Mouse (Mus musculus) C2C12 (cell line): ENCODE data around the gene Fam45a. TPM values are rescaled to one million over a fixed set of nuclear protein-coding genes. Genes with fewer than 3 reads are reported as not detected.
A peak's percentile ranks its signal among the peaks of the same experiment; 100 is the strongest.

Source experiments
- H3K27me3 ChIP-seq: one replicate; pipeline ENCODE4 v1.6.1; 2011; ENCODE audit not compliant: control insufficient read depth, insufficient read depth, insufficient read length
- H3K36me3 ChIP-seq: one replicate; pipeline ENCODE4 v1.6.1; 2011; ENCODE audit not compliant: control insufficient read depth, insufficient read depth
- H3K4me3 ChIP-seq: one replicate; pipeline ENCODE4 v1.5.1; 2011; ENCODE audit warnings: mild to moderate bottlenecking, control low read depth; ENCODE audit not compliant: poor library complexity, insufficient read depth, severe bottlenecking
- H3K79me2 ChIP-seq: one replicate; pipeline ENCODE4 v1.6.1; 2011; ENCODE audit not compliant: control insufficient read depth, insufficient read depth
- H3K79me3 ChIP-seq: one replicate; pipeline ENCODE4 v1.6.1; 2011; ENCODE audit warnings: low read depth, control low read depth
- H3ac ChIP-seq: one replicate; pipeline ENCODE3; 2011; ENCODE audit warnings: low read depth; ENCODE audit not compliant: control insufficient read depth, insufficient read length
- CEBPB ChIP-seq: IDR thresholded peaks from one replicate; pipeline ENCODE4 v1.6.1; 2011; ENCODE audit warnings: low read depth, mild to moderate bottlenecking, control low read depth, moderate library complexity
- CTCF ChIP-seq: IDR thresholded peaks from one replicate; pipeline ENCODE4 v1.5.1; 2011; ENCODE audit not compliant: control insufficient read depth, insufficient read depth, insufficient read length
- FOSL1 ChIP-seq: IDR thresholded peaks from one replicate; pipeline ENCODE4 v1.8.0; 2011; ENCODE audit warnings: mild to moderate bottlenecking, low read length; ENCODE audit not compliant: poor library complexity, insufficient read depth, severe bottlenecking
- MAX ChIP-seq: IDR thresholded peaks from one replicate; pipeline ENCODE4 v1.6.1; 2011; ENCODE audit warnings: mild to moderate bottlenecking, control low read depth
- MYOD1 ChIP-seq: IDR thresholded peaks from one replicate; pipeline ENCODE4 v1.6.1; 2011; ENCODE audit warnings: low read depth; ENCODE audit not compliant: control insufficient read depth, insufficient read length
- MYOG ChIP-seq: IDR thresholded peaks from one replicate; pipeline ENCODE4 v1.6.1; 2011; ENCODE audit not compliant: control insufficient read depth, insufficient read length; ENCODE audit errors: extremely low read depth
- USF1 ChIP-seq: IDR thresholded peaks from one replicate; pipeline ENCODE4 v1.6.1; 2011; ENCODE audit warnings: low read depth, mild to moderate bottlenecking, control low read depth, moderate library complexity
- polyA plus RNA-seq: library from polyadenylated mRNA; unstranded; fragments of >200 nt; fragmentation: generic; extraction: Trizol; gene quantifications from one replicate; pipeline ENCODE4 v1.2.1, GENCODE M21; 2012; ENCODE audit warnings: missing spikeins

The Fam45a gene
- polyA plus RNA-seq, 1 experiment, result 8.5 TPM

GRCm38 (mm10) chr19:60788214-60788960 lies 23.0 kb upstream of the Fam45a start:
- TF ChIP-seq MYOD1, result no peak
- TF ChIP-seq FOSL1, result no peak
- TF ChIP-seq MYOG, result no peak
- TF ChIP-seq CTCF, result no peak
- no peak for TF ChIP-seq CEBPB
- no peak for TF ChIP-seq MAX
- peaks cover 71% of the 10 kb centered on the region for H3K79me3 ChIP-seq
- peaks cover 48% of the 10 kb centered on the region for H3K36me3 ChIP-seq
- H3K4me3 ChIP-seq, result peak overlapping the region; percentile 96
- no peaks in the 10 kb centered on the region for H3K27me3 ChIP-seq
- peaks cover 72% of the 10 kb centered on the region for H3K79me2 ChIP-seq
- peak overlapping the region; percentile 73 for H3ac ChIP-seq

GRCm38 (mm10) chr19:60789452-60789851 lies 21.9 kb upstream of the Fam45a start:
- no peak for TF ChIP-seq CTCF
- TF ChIP-seq MYOD1, result no peak
- no peak for TF ChIP-seq CEBPB
- TF ChIP-seq FOSL1, result no peak
- TF ChIP-seq USF1, result no peak
- TF ChIP-seq MAX, result no peak
- no peak for TF ChIP-seq MYOG
- Histone ChIP-seq H3ac (peak overlapping the region; percentile 69), H3K27me3 (no peaks in the 10 kb centered on the region), H3K79me2 (peaks cover 61% of the 10 kb centered on the region), H3K36me3 (peaks cover 38% of the 10 kb centered on the region), H3K79me3 (peaks cover 60% of the 10 kb centered on the region), H3K4me3 (peak overlapping the region; percentile 96)

GRCm38 (mm10) chr19:60789919-60790506 lies 21.4 kb upstream of the Fam45a start:
- Histone ChIP-seq H3K4me3 (peak overlapping the region; percentile 96), H3K79me2 (peaks cover 56% of the 10 kb centered on the region), H3K27me3 (no peaks in the 10 kb centered on the region), H3K36me3 (peaks cover 32% of the 10 kb centered on the region), H3K79me3 (peaks cover 54% of the 10 kb centered on the region), H3ac (peak overlapping the region; percentile 100)
- TF ChIP-seq USF1 (no peak), MYOD1 (no peak), MAX (no peak), MYOG (no peak), FOSL1 (no peak), CEBPB (no peak), CTCF (no peak)

GRCm38 (mm10) chr19:60790551-60791161 lies 20.7 kb upstream of the Fam45a start, which contains the start of gene Eif3a:
Gene Eif3a, minus strand, starts transcription at chr19:60790658.
- Histone ChIP-seq H3K79me2 (peaks cover 49% of the 10 kb centered on the region), H3K4me3 (peak within 1 kb of the TSS; percentile 96), H3ac (peak within 1 kb of the TSS; percentile 100), H3K36me3 (peaks cover 26% of the 10 kb centered on the region), H3K79me3 (peaks cover 48% of the 10 kb centered on the region), H3K27me3 (no peaks in the 10 kb centered on the region)
- peak; percentile 97 for TF ChIP-seq MAX
- TF ChIP-seq USF1, result peak; percentile 79
- TF ChIP-seq MYOD1, result no peak

- TF ChIP-seq MAX, result no peak
- TF ChIP-seq CEBPB, result no peak
- TF ChIP-seq MYOG, result no peak
- no peak for TF ChIP-seq USF1
- TF ChIP-seq FOSL1, result no peak
- TF ChIP-seq CTCF, result no peak
- TF ChIP-seq MYOD1, result no peak
- Histone ChIP-seq H3K79me3 (peaks cover 43% of the 10 kb centered on the region), H3K4me3 (peak overlapping the region; percentile 96), H3K27me3 (no peaks in the 10 kb centered on the region), H3K36me3 (peaks cover 21% of the 10 kb centered on the region), H3ac (peak overlapping the region; percentile 97), H3K79me2 (peaks cover 44% of the 10 kb centered on the region)
These were observed 20.2 kb upstream of the Fam45a start for GRCm38 (mm10) chr19:60791164-60791563.
